Mouse (Mus musculus): ENCODE measurements around the gene Olfr904.
"Not testable (repeated sequence)": the region's sequence is repeated elsewhere in the genome, so short reads cannot be mapped to it uniquely, and the experiment has no call there.

Gene Olfr904

DNA sequence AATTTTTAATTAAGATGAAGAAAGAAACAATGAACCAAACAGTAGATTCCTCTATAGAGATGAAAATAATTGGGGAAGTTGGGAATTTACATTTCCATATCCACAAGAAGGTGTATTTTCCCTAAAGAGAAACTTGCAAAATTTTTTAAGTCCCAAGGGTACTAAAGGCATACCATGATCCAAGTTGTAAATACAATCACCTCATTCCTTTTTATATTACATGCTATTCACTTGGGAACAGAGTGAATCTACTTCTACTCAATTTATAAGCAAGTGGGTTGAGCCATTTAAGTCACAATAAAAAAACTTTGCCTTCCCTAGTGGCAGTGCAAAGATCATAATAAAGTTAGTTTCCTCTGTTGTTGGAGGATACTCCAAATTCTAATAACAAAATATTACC is at the start of gene Olfr904:
Gene Olfr904 (plus strand): TSS at position 301 of the 400 bp plus-strand sequence.
- in situ Hi-C loops (cut with MboI, MseI): loop anchor here (25.0 kb wide), 1 partner anchor 549 kb away; the partner anchor contains the start of gene Olfr146

DNA sequence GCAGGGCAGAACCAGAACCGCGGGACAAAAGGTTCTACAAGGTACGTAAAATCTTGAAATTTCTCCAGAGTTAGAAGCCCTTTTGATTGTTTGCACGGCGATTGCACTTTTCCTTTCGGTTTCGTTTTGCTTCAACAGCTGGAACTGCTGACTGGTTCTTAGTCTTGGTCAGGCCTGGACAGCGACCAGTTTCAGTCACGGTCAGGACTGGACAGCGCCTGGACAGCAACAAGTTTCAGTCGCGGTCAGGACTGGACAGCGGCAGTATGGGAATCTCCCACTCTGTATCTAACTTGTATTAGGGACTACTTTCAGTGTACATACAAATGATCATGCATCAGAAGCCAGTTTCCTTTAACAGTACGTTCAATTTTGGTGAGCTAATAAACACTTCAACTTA is 49.4 kb upstream of the Olfr904 start:
- in situ Hi-C loops (cut with MboI, MseI): not testable (repeated sequence)

DNA sequence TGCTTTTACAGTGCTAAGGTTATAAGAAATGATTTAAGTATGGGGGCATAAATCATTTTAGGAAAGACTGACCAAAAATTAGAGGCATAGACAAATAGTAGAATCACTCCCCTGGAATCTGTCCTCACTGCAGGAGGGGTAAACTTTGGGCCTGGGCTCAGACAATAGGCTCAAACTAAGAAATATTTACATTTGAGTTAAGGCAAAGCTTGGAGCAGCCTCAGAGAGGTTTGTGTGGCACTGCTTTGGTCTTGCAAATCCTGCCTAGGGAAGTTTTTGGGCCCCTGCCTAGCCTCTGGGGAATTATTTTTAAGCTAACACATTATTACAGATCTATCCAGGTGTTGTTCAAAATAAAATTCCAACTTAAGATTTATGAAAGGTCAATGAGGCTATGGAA is 39.1 kb upstream of the Olfr904 start:
- in situ Hi-C loops (cut with MboI, MseI): no loop called here

DNA sequence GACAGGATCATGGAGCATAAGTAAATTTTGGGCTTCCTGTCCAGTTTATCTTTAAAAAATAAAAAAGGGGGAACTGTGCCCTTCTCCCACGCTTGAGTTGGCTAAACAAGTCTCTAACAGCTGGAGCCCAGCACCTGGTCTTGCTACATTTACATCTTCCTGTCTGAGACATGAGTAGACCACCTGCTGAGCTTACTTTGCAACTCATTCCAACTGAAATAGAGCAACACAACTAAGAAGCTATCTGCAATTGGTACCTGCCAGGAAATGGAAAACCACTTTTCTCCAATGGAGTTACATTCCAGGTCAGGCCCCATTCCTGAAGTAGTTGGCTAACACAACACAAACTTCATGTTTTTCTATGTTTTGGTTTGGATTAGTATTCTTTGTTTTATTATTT is 35.9 kb upstream of the Olfr904 start:
- in situ Hi-C loops (cut with MboI, MseI): no loop called here

DNA sequence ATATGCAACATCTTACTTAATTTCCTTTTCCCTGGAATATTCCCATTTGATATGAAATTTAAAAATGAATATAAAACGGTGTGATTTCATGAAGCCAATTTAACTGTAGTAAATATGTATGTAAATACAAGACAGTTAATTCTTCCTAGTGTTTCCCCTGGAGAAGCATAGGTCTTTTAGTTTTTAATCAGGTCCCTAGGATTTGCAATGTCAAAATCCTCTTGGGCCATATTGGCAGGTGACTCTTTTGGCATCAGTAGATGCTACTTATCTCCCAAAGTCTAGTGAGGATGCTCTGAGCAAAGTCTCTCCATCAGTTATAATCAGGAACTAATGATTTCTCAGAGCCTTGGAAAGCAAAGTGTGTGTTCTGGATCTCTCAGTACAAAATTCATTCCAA is 33.8 kb upstream of the Olfr904 start, which contains the start of gene Olfr901:
Gene Olfr901 (plus strand): TSS at position 301 of the 400 bp plus-strand sequence.
- in situ Hi-C loops (cut with MboI, MseI): no loop called here

DNA sequence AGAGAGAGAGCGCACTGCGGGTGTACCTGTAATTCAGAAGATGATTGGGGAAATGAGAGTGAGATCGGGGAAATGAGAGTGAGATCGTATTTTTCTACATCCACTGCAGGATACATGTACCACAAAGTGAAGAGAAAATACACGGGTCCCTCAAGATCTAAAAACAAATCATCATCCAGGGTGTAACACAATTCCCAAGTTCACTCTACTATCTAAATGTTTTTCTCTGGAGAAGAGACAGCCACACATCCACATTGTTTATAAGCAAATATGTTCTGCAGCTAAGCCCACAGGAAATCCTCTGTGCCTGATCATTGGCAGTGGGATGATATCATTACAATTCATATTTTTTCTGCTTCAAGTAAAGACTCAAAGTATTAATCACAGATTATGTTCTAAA is 15.6 kb upstream of the Olfr904 start, which contains the start of gene Olfr902:
Gene Olfr902 (plus strand): TSS at position 301 of the 400 bp plus-strand sequence.
- in situ Hi-C loops (cut with MboI, MseI): no loop called here

DNA sequence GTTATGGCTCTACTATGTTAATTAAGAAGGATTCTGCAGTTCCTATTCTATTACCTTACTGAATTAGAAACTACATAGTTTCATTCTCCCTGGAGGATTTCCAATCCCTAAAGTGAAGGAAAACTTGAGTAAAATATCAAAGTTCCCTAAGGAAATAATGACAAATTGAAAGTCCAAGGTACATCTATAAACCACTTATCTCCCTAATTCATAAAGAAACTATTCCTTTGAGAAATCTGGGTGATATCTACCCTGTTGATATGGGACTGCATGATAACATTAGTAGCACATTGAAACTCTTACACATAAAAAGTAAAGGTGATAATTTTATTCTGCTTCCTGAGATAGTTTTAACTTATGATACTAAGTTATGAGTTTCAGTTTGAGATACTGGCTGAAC is 7.9 kb downstream of the Olfr904 start, which contains the start of gene Olfr905:
Gene Olfr905 (plus strand): TSS at position 301 of the 400 bp plus-strand sequence.
- in situ Hi-C loops (cut with MboI, MseI): loop anchor here (25.0 kb wide), 1 partner anchor 541 kb away; the partner anchor contains the start of gene Olfr146

DNA sequence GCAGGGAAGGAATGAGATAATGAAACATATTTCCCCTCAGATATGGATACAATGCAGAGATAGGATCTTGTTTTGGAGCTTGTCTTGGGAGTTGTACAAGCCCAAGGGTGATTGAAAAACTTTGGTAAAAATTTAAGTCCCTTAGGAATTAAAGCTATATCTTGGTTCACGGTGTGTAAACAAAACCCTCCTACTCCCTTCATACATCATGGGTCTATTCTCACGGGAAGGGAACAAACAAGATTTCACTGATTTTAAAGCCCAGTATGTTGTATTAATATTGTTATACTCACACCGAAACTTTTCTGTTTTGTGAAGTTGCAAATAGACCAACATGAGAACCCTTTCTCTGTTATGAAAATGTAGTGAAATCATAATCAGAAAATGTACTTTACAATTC is 23.8 kb downstream of the Olfr904 start, which contains the start of gene Olfr906:
Gene Olfr906 (plus strand): TSS at position 301 of the 400 bp plus-strand sequence.
- in situ Hi-C loops (cut with MboI, MseI): no loop called here

DNA sequence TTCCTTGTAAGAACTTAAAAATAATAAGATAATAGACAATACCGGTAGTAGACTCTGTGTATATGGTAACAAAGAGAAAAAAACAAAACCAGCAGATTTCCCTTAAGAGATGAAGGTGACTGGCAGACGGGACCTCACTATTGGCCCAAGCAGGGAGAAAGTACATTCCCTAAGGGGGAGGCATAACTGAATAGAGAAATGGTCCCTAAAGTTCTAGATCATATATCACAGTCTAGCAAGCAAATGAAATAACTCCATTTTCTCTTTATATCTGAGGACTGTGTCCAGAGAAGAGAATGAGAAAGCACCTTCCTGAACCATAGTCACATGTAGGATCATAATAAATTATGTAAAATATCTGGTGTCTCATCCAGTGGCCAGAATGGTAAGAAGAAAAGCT is 32.6 kb downstream of the Olfr904 start, which contains the start of gene Olfr907:
Gene Olfr907 (plus strand): TSS at position 301 of the 400 bp plus-strand sequence.
- in situ Hi-C loops (cut with MboI, MseI): no loop called here

DNA sequence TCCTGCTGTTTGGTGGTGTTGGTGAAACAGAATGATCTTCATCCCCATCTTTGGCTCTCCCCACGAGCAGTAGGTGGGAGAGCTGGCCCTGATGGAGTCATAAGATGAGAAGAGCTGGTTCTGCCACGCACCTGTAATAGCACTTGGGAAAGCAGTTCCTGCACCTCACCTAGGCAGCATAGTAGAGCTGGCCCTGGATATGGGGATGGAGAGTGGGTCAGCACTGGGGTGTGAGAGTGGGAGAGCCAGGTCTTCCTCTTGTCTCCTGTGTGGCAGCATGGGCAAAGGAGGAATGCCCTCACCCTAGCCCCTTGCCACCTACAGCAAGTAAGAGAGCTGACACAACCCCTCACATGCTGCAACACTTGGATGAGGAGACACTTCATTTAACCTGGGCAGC is 49.4 kb downstream of the Olfr904 start:
- in situ Hi-C loops (cut with MboI, MseI): no loop called here

Measured in regulatory T cell (primary cell).